Mouse (Mus musculus): ENCODE data around the gene Usp36.
A peak's percentile ranks its signal among the peaks of the same experiment; 100 is the strongest.

The Usp36 gene

GRCm38 (mm10) chr11:118222917-118223316, 67.1 kb downstream of the Usp36 start:
- DNase-seq (ENCODE audit: low spot score in 2 of 2), result no peak

DNA sequence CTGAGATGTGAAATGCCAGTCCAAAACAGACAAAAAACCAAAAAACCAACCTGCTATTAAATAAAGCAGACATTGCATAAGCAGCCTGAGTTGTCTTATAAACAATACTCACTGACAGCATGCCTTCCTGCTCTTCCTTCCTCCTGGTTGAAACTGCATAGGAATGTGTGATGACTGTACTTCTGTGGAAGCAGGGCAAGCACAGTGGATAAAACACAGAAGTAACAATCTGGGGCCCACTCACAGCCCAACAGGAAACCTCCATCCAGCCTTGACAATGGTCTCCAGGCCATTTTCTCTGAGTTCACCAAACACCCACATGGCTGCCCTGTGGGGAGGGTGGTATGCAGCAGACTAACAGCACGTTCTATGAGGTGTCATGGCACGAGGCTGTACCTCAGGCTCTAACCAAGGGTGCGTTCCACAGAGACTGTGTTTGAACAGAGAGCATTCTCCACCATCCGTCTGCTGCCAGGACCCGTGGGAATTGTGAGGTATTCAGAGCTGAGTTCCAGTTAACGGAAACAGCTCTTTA, 67.6 kb downstream of the Usp36 start:
- no peak for DNase-seq (ENCODE audit: low spot score in 2 of 2)

GRCm38 (mm10) chr11:118220561-118221262, 69.3 kb downstream of the Usp36 start:
- peak; percentile 61 to 72 for DNase-seq (ENCODE audit: low spot score in 2 of 2)

- no peak for DNase-seq (ENCODE audit: low spot score in 2 of 2)
These were observed 71.0 kb downstream of the Usp36 start for GRCm38 (mm10) chr11:118219066-118219465.

- DNase-seq (ENCODE audit: low spot score in 2 of 2), result no peak
These were observed 73.6 kb downstream of the Usp36 start for GRCm38 (mm10) chr11:118216468-118216867.

DNA sequence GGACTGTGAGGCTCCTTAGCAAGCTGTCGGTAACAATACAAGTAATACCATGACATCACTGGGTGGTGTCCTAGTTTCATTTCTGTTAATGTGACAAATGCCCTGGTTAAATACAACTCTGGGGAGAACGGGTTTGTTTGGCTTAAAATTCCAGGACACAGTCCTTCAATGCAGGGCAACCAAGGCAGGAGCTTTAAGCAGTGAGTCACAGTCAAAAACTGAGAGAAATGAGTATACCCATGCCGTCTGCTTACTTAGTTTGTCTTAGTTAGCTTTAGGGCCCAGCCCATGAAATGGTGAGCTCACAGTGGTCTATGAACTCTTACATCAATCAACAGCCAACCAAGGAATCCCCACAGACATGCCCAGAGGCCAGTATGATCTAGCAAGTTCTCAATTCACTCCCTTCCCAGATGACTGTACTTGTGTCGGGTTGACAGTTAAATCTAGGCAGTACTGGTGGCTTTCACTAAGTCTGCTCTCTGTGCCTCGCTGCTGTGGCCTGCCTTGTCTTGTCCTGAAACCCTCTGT, 74.1 kb downstream of the Usp36 start:
- DNase-seq (ENCODE audit: low spot score in 2 of 2), result no peak

DNA sequence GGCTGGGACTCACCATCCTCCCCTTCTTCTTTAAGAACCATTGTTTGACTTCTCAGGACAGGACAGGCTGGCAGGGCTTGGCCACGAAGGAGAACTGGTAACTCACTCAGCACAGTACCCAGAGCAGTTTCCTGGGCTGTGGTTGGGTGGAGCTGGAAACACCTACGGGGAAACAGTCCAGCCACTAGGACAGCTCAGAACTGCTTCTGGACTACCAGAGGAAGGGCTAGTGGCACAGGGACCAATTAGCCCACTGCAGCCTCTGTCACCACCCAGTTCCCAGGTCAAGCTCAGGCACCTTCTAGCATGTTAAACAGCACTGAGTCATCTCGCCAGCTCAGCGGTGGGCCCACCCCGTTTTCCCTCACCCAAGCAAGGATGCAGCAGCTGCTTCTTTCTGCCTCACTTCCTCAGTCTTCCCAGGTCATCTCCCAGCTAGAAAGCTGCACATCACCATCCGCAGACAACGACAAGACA, 77.4 kb downstream of the Usp36 start:
- peak; percentile 50 to 72 for DNase-seq (ENCODE audit: low spot score in 2 of 2)

- peak; percentile 26 to 84 for DNase-seq (ENCODE audit: low spot score in 2 of 2)
These were observed 78.1 kb downstream of the Usp36 start for GRCm38 (mm10) chr11:118211749-118212635.

DNA sequence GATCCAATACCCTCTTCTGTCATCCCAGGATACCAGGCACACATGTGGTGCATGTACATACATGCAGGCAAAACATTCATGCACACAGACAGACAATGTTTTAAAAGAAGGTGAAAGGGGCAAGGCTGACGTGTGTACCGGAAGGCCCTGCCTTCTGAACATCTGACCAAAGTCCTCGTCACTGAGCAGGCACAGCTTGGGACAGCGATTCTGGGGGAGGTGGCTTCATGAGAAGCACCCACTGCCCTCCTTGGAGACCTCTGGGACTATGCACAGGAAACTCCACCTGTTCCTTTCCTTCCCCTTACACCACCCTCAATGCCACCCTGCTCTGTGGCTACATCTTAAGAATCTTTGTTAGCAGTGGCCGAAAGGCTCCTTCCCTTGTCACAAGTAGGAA, 79.1 kb downstream of the Usp36 start:
- peak in 1 of 2 experiments; percentile 76 for DNase-seq (ENCODE audit: low spot score in 2 of 2)

DNA sequence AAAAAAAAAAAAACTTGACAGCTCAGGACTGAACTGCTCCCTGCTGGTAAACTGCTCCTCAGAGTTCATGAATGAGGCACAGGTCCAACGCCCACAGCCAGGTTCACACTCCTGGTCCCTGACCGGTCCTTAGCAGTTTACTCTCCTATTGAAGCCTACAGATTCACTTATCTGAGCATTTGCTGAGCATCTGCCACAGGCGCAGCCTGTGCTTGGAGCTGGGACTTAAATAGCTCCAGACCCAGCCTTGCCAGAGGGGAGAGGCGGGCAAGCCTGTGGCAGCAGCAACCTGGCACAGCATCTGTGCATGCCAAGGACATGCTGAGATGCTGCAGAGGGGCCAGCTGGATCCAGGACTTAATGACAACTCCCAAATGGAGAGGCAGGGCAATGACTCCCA, 79.9 kb downstream of the Usp36 start:
- DNase-seq (ENCODE audit: low spot score in 2 of 2), result no peak
